In the genomic region with DNA sequence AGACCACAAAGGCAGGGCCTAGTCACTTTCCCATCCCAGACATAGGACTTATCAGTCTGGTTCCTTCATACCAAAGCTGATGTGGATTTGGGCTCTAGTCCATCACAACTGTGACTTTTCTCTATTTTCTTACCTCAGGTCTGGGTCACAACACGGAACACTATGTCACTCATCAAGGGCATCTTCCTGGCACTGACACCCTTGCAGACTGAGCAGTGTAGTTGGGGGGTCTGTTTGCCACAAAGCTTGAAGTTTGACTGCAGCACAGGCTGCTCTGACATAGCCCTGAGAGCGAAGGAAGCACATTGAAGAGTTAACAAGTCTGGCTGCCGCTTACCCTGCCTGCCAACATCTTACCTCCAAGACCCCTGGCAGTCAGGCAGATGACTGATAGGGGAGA, we compare ENCODE assay signal across 10 mouse cellular contexts. TPM values are rescaled to one million over a fixed set of nuclear protein-coding genes. Genes with fewer than 3 reads are reported as not detected.
DNase-seq lines count a peak whose midpoint lies in the region; ATAC-seq and TF ChIP-seq lines count a peak whose summit lies in the region.
"Had no signal": no experiment of that assay in that cellular context is flagged by ENCODE, and none has a peak within 500 bp of the region (broad histone marks: within the 10 kb centered on the region; RNA-seq: fewer than 3 reads in every experiment).

No protein-coding gene starts in this region.

- peak overlapping the region; percentile 21; the same call in 1 of the 2 replicates for H3K4me3 ChIP-seq in left cerebral cortex, adult 2 months
- peak overlapping the region; percentile 95 for H3K4me3 ChIP-seq in forebrain, embryonic 10.5 days
- peak overlapping the region; percentile 73 for H3K4me3 ChIP-seq in hindbrain, postnatal 0 days (ENCODE audit: low read length)
- peak overlapping the region; percentile 16 for H3K4me3 ChIP-seq in midbrain, embryonic 15.5 days
- H3K4me3 ChIP-seq in gastrocnemius, adult 2 months: no peak overlapping the region
- H3K4me3 ChIP-seq: limb, embryonic 15.5 days had no signal

- peak overlapping the region; percentile 93 for H3K4me2 ChIP-seq in hindbrain, postnatal 0 days (ENCODE audit: low read depth, low read length)
- H3K4me2 ChIP-seq in midbrain, embryonic 15.5 days: peak overlapping the region; percentile 95
- H3K4me2 ChIP-seq: limb, embryonic 15.5 days had no signal

- H3K27me3 ChIP-seq in forebrain, embryonic 10.5 days (ENCODE audit: poor library complexity, severe bottlenecking): no peaks in the 10 kb centered on the region
- H3K27me3 ChIP-seq in hindbrain, postnatal 0 days (ENCODE audit: insufficient read depth, low read length): no peaks in the 10 kb centered on the region
- no peaks in the 10 kb centered on the region for H3K27me3 ChIP-seq in midbrain, embryonic 15.5 days (replicated peaks)
- H3K27me3 ChIP-seq: limb, embryonic 15.5 days had no signal

- H3K9me3 ChIP-seq in forebrain, embryonic 10.5 days: no peaks in the 10 kb centered on the region
- no peaks in the 10 kb centered on the region for H3K9me3 ChIP-seq in hindbrain, postnatal 0 days (ENCODE audit: low read length)
- no peaks in the 10 kb centered on the region for H3K9me3 ChIP-seq in midbrain, embryonic 15.5 days
- H3K9me3 ChIP-seq: limb, embryonic 15.5 days had no signal

- no peak for DNase-seq in left cerebral cortex, adult 2 months (ENCODE audit: extremely low spot score in 1 of 2, low spot score in 2 of 2)
- no peak for DNase-seq in left cerebral cortex, adult 11 months (ENCODE audit: low spot score)
- no peak for DNase-seq in forebrain, embryonic 10.5 days (ENCODE audit: extremely low spot score, low spot score)
- DNase-seq in hindbrain, postnatal 0 days (ENCODE audit: low spot score): no peak
- no peak for DNase-seq in right cerebral cortex, postnatal 14 days
- DNase-seq in spleen, adult 18-20 months: no peak
- DNase-seq in gastrocnemius, adult 2 months: no peak
- DNase-seq: thymus, postnatal 25 days had no signal

- intact Hi-C loops in left cerebral cortex, adult 2 months (cut with DNase I): loop anchor here (10.0 kb wide), 1 partner anchor 652 kb away; a partner anchor contains a TSS
- intact Hi-C loops in gastrocnemius, adult 2 months (cut with DNase I): no loop called here

- 87% methylated on average over 3 of the region's 3 CpGs for WGBS in forebrain, embryonic 10.5 days
- 64% methylated on average over 3 of the region's 3 CpGs for WGBS in hindbrain, postnatal 0 days
- WGBS in midbrain, embryonic 15.5 days: 83% methylated on average over 3 of the region's 3 CpGs

- TF ChIP-seq CTCF in left cerebral cortex, adult 2 months (IDR thresholded peaks at IDR 0.05): no peak
- TF ChIP-seq CTCF in hindbrain, postnatal 0 days (IDR thresholded peaks at IDR 0.05; ENCODE audit: low read depth): no peak
- no peak for TF ChIP-seq CTCF in gastrocnemius, adult 2 months (IDR thresholded peaks at IDR 0.05)

- H3K9ac ChIP-seq in hindbrain, postnatal 0 days (replicated peaks; ENCODE audit: low read length): 0 out of 2 replicates have a peak overlapping the region, but pooled peaks have one; percentile 9
- no peak overlapping the region for H3K9ac ChIP-seq in midbrain, embryonic 15.5 days
- H3K9ac ChIP-seq: limb, embryonic 15.5 days had no signal

- no peak for ATAC-seq in hindbrain, postnatal 0 days
- ATAC-seq in midbrain, embryonic 15.5 days (replicated peaks): no peak

- H3K27ac ChIP-seq in left cerebral cortex, adult 2 months: no peak overlapping the region
- H3K27ac ChIP-seq in forebrain, embryonic 10.5 days: no peak overlapping the region
- no peak overlapping the region for H3K27ac ChIP-seq in hindbrain, postnatal 0 days
- H3K27ac ChIP-seq in midbrain, embryonic 15.5 days: no peak overlapping the region
- no peak overlapping the region for H3K27ac ChIP-seq in gastrocnemius, adult 2 months
- H3K27ac ChIP-seq: limb, embryonic 15.5 days had no signal

- peaks cover 88% of the 10 kb centered on the region for H3K36me3 ChIP-seq in forebrain, embryonic 10.5 days (replicated peaks)
- peaks cover 27% of the 10 kb centered on the region; the same call in 1 of the 2 replicates for H3K36me3 ChIP-seq in hindbrain, postnatal 0 days (ENCODE audit: insufficient read depth, low read length)
- peaks cover 31% of the 10 kb centered on the region for H3K36me3 ChIP-seq in midbrain, embryonic 15.5 days (replicated peaks)

- H3K4me1 ChIP-seq in forebrain, embryonic 10.5 days: peaks cover 61% of the 10 kb centered on the region
- H3K4me1 ChIP-seq in hindbrain, postnatal 0 days (ENCODE audit: insufficient read depth, low read length): peaks cover 19% of the 10 kb centered on the region
- peaks cover 60% of the 10 kb centered on the region for H3K4me1 ChIP-seq in midbrain, embryonic 15.5 days

RNA-seq across cellular contexts. Expression of a gene that starts 4.1 kb away (rescaled TPM):
- 10 to 100 TPM; 57.1 to 57.2 TPM for total RNA-seq in left cerebral cortex, adult 2 months (2021)
- polyA plus RNA-seq in forebrain, embryonic 10.5 days (2016; fragmentation: Nextera tagmentation; extraction: Ambion mirVana): 12.3 and 12.9 TPM in 2 replicates
- total RNA-seq in hindbrain, postnatal 0 days (2014; rRNA removed): 74.0 and 86.2 TPM in 2 replicates
- polyA plus RNA-seq in hindbrain, postnatal 0 days (2015; fragmentation: Nextera tagmentation; extraction: Ambion mirVana): 9.3 and 10.1 TPM in 2 replicates
- polyA plus RNA-seq in midbrain, embryonic 15.5 days (2015; fragmentation: Nextera tagmentation; extraction: Ambion mirVana): 17.1 and 21.8 TPM in 2 replicates
- 1 to 10 TPM; 5.9 to 7.5 TPM for total RNA-seq in gastrocnemius, adult 2 months (2021)

RNA-seq across cellular contexts. Expression of a gene that starts 8.7 kb away (rescaled TPM):
- 100 to 1,000 TPM; 115 to 126 TPM for total RNA-seq in left cerebral cortex, adult 2 months (2021)
- 249 and 277 TPM in 2 replicates for polyA plus RNA-seq in forebrain, embryonic 10.5 days (2016; fragmentation: Nextera tagmentation; extraction: Ambion mirVana)
- total RNA-seq in hindbrain, postnatal 0 days (2014; rRNA removed): 29.4 and 29.7 TPM in 2 replicates
- polyA plus RNA-seq in hindbrain, postnatal 0 days (2015; fragmentation: Nextera tagmentation; extraction: Ambion mirVana): 119 and 122 TPM in 2 replicates
- 168 TPM in 2 replicates for polyA plus RNA-seq in midbrain, embryonic 15.5 days (2015; fragmentation: Nextera tagmentation; extraction: Ambion mirVana)
- total RNA-seq in gastrocnemius, adult 2 months (2021): 10 to 100 TPM; 42.1 to 58.2 TPM
